ENCODE assay signal across 7 mouse cellular contexts in the genomic region with DNA sequence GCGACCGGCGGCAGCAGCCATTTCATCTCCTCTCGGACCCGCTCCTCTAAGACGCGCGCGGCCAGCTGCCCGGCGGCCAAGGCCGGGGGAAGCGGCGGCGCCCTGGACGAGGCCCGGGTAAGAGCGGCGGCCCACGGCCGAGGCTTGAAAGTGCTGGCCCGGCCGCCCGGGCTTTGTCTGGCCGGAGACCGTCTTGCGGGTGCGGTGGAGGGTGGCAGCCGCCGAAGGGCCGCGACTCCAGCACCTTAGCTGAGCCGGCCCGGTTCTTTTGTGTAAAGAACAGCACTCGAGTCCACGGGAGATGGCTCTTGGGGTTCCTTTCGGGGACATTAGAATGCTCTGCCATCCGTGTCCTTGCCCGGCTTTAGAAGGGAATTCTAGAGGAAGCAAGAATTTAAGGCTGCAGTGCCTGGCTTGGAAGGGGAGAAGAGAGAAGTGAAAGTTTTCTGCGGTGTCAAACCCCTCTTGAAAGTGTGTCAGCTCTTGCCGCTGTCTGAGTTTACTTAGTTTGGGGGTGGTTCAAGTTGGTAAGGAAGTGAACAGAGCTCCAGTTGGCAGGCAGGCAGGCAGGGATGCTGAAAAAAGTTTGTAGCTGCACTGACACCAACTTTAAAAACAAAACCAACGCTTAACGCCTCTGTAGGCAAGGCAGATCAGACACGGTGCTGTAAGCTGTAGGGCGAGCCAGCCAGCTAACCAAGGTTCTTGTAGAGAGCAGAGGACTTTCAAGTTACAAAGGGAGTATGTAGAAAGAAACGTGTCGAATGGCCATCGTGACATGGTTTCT. TPM values are rescaled to one million over a fixed set of nuclear protein-coding genes. Genes with fewer than 3 reads are reported as not detected.
A peak's percentile ranks its signal among the peaks of the same experiment; 100 is the strongest.
DNase-seq lines count a peak whose midpoint lies in the region; ATAC-seq and TF ChIP-seq lines count a peak whose summit lies in the region.

No protein-coding gene starts in this region.

- ATAC-seq in megakaryocyte progenitor cell, adult 5-6 weeks (replicated peaks; ENCODE audit: poor library complexity), result peak; percentile 64

- TF ChIP-seq POLR2A in cortical plate, adult 2 months (IDR thresholded peaks at IDR 0.05; ENCODE audit: extremely low read depth, insufficient read depth, low read length), result no peak

- H3K27ac ChIP-seq in cortical plate, adult 2 months (ENCODE audit: insufficient read depth, low read length), result peak overlapping the region; percentile 96

- H3K4me1 ChIP-seq in cortical plate, adult 2 months (ENCODE audit: control insufficient read depth, insufficient read depth, low read length), result 0 out of 2 replicates have a peak, but pooled peaks cover 1% of the 10 kb centered on the region

- intact Hi-C loops in left cerebral cortex, postnatal 10 days (cut with DNase I), result loop anchor here (5.0 kb wide), 1 partner anchor 76 kb away; a partner anchor contains a TSS

- DNase-seq in T-cell, adult 2 months (ENCODE audit: low spot score), result peak; percentile 74
- peak; percentile 5 to 29 for DNase-seq in gastrocnemius, adult 8-10 months (ENCODE audit: low spot score in 2 of 2)
- peak; percentile 26 for DNase-seq in hindlimb bud, embryonic 11.5 days (ENCODE audit: extremely low spot score, low read depth, low spot score)
- peak; percentile 50 to 67 for DNase-seq in left cerebral cortex, postnatal 10 days (ENCODE audit: extremely low spot score in 1 of 2, low spot score in 2 of 2)
- DNase-seq in right cerebral cortex, postnatal 25 days, result peak; percentile 58

- H3K4me3 ChIP-seq in cortical plate, adult 2 months (ENCODE audit: insufficient read depth, low read length), result peak overlapping the region; percentile 55

- no peak for TF ChIP-seq CTCF in cortical plate, adult 2 months (IDR thresholded peaks at IDR 0.05; ENCODE audit: extremely low read depth, insufficient read depth, low read length)

RNA-seq across cellular contexts. Expression of a gene that starts 0.8 kb away (rescaled TPM):
- 10.3 and 10.6 TPM in 2 replicates for polyA plus RNA-seq in cortical plate, adult 2 months (2012; rRNA removed)
- 10 to 100 TPM; 10.0 to 11.2 (median 10.6) TPM for total RNA-seq in gastrocnemius, adult 8-10 months (2022)
- total RNA-seq in left cerebral cortex, postnatal 10 days (2021), result 10 to 100 TPM; 26.6 to 29.4 TPM
- 54.1 and 65.0 TPM in 2 replicates for total RNA-seq in megakaryocyte progenitor cell, adult 5-6 weeks (2015)
- 33.5 and 40.0 TPM in 2 replicates for total RNA-seq in megakaryocyte progenitor cell, adult 5-6 weeks (2017)

RNA-seq across cellular contexts. Expression of a gene that starts 10.5 kb away (rescaled TPM):
- 23.0 and 24.0 TPM in 2 replicates for polyA plus RNA-seq in cortical plate, adult 2 months (2012; rRNA removed)
- total RNA-seq in gastrocnemius, adult 8-10 months (2022), result 100 to 1,000 TPM; 142 to 163 (median 146) TPM
- 10 to 100 TPM; 44.9 to 47.2 TPM for total RNA-seq in left cerebral cortex, postnatal 10 days (2021)
- total RNA-seq in megakaryocyte progenitor cell, adult 5-6 weeks (2015), result 18.3 and 20.9 TPM in 2 replicates
- total RNA-seq in megakaryocyte progenitor cell, adult 5-6 weeks (2017), result 42.5 and 43.5 TPM in 2 replicates

RNA-seq across cellular contexts. Expression of a gene that starts 43.8 kb away (rescaled TPM):
- 1.5 TPM in 2 replicates for polyA plus RNA-seq in cortical plate, adult 2 months (2012; rRNA removed)
- under 1 TPM; 0.25 to 0.48 (median 0.38) TPM for total RNA-seq in gastrocnemius, adult 8-10 months (2022)
- total RNA-seq in left cerebral cortex, postnatal 10 days (2021), result under 1 TPM; 0.91 to 0.94 TPM
- total RNA-seq in megakaryocyte progenitor cell, adult 5-6 weeks (2015), result 10.6 and 20.0 TPM in 2 replicates
- 6.2 and 14.6 TPM in 2 replicates for total RNA-seq in megakaryocyte progenitor cell, adult 5-6 weeks (2017)

Comparison
In these comparisons a context has a peak if more than half of its experiments do, and no peak if none do; other contexts are left out.
1. Peak in every context shown above with its lines: DNase-seq, ATAC-seq, H3K4me3 ChIP-seq and H3K27ac ChIP-seq.
2. DNase-seq: peak in every context shown above with its lines; median percentile 74 in T-cell, adult 2 months; 58 in left cerebral cortex, postnatal 10 days; 58 in right cerebral cortex, postnatal 25 days; 26 in hindlimb bud, embryonic 11.5 days; 17 in gastrocnemius, adult 8-10 months.